ENCODE assay signal across 13 mouse cellular contexts in the genomic region with DNA sequence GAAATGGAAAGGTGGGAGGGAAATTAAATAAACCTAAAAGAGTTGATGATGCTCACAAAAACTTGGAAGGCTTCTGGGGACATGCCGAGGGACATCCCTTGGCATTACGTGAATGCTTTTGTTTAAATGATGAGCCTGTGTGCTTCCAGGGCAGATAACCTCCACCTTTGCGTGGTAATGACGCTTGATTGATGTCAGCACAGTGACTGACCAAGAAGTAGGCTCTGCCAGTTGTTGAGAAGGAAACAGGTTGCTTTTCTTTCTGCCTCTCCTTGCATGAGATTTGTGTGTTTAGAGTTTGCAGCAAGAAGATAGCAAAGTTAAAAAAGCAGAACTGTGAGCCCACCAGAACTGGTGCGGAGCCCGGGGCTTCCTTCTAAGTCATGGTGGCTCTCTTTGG. TPM values are rescaled to one million over a fixed set of nuclear protein-coding genes. Genes with fewer than 3 reads are reported as not detected.
DNase-seq lines count a peak whose midpoint lies in the region; ATAC-seq and TF ChIP-seq lines count a peak whose summit lies in the region.
"Had no signal": no experiment of that assay in that cellular context is flagged by ENCODE, and none has a peak within 500 bp of the region (broad histone marks: within the 10 kb centered on the region; RNA-seq: fewer than 3 reads in every experiment).

No protein-coding gene starts in this region.

- no peaks in the 10 kb centered on the region for H3K9me3 ChIP-seq in heart, embryonic 10.5 days
- no peaks in the 10 kb centered on the region for H3K9me3 ChIP-seq in intestine, embryonic 15.5 days
- no peaks in the 10 kb centered on the region for H3K9me3 ChIP-seq in stomach, embryonic 14.5 days (ENCODE audit: control insufficient read depth, low read depth, low read length)
- H3K9me3 ChIP-seq: forebrain, embryonic 10.5 days; limb, embryonic 12.5 days; midbrain, embryonic 12.5 days had no signal

- peak overlapping the region; percentile 73; the same call in 1 of the 2 replicates for H3K27ac ChIP-seq in heart, embryonic 10.5 days
- H3K27ac ChIP-seq in liver, adult 2 months (replicated peaks; ENCODE audit: insufficient read depth, low read depth, low read length) = peak overlapping the region; percentile 49
- H3K27ac ChIP-seq in intestine, embryonic 15.5 days = no peak overlapping the region
- H3K27ac ChIP-seq in stomach, embryonic 14.5 days (ENCODE audit: low read length) = no peak overlapping the region
- H3K27ac ChIP-seq: forebrain, embryonic 10.5 days; limb, embryonic 12.5 days; midbrain, embryonic 12.5 days had no signal

- 0 out of 2 replicates have a peak, but pooled peaks cover 2% of the 10 kb centered on the region for H3K36me3 ChIP-seq in heart, embryonic 10.5 days
- no peaks in the 10 kb centered on the region for H3K36me3 ChIP-seq in liver, adult 2 months (ENCODE audit: control insufficient read depth, insufficient read depth, low read length)
- H3K36me3 ChIP-seq in intestine, embryonic 15.5 days = no peaks in the 10 kb centered on the region
- no peaks in the 10 kb centered on the region for H3K36me3 ChIP-seq in stomach, embryonic 14.5 days (ENCODE audit: control insufficient read depth, insufficient read depth, low read length)
- H3K36me3 ChIP-seq: forebrain, embryonic 10.5 days; limb, embryonic 12.5 days; midbrain, embryonic 12.5 days had no signal

- intact Hi-C loops in heart, postnatal 25 days (cut with DNase I) = no loop called here

- no peak for TF ChIP-seq POLR2A in liver, adult 2 months (IDR thresholded peaks at IDR 0.05; ENCODE audit: extremely low read depth, insufficient read depth, low read length)

- H3K9ac ChIP-seq in liver, adult 2 months (ENCODE audit: low read depth, low read length) = peak overlapping the region; percentile 50; the same call in 1 of the 2 replicates
- no peak overlapping the region for H3K9ac ChIP-seq in intestine, embryonic 15.5 days
- no peak overlapping the region for H3K9ac ChIP-seq in stomach, embryonic 14.5 days (replicated peaks; ENCODE audit: low read depth, low read length)
- H3K9ac ChIP-seq: limb, embryonic 12.5 days; midbrain, embryonic 12.5 days had no signal

- TF ChIP-seq CTCF in liver, adult 2 months (IDR thresholded peaks at IDR 0.05; ENCODE audit: low read depth, low read length) = no peak

- 50% methylated on average over 6 of the region's 6 CpGs for WGBS in heart, embryonic 10.5 days
- WGBS in liver, adult 2 months = 67% methylated on average over 6 of the region's 6 CpGs
- 61% methylated on average over 6 of the region's 6 CpGs for WGBS in intestine, embryonic 15.5 days
- WGBS in stomach, embryonic 14.5 days = 47% methylated on average over 6 of the region's 6 CpGs

- H3K79me2 ChIP-seq in liver, adult 2 months (ENCODE audit: control insufficient read depth, insufficient read depth, low read length) = no peaks in the 10 kb centered on the region

- H3K4me1 ChIP-seq in heart, embryonic 10.5 days = peaks cover 27% of the 10 kb centered on the region
- peaks cover 2% of the 10 kb centered on the region for H3K4me1 ChIP-seq in liver, adult 2 months (ENCODE audit: control insufficient read depth, insufficient read depth, low read length)
- no peaks in the 10 kb centered on the region for H3K4me1 ChIP-seq in intestine, embryonic 15.5 days (replicated peaks)
- peaks cover 4% of the 10 kb centered on the region; the same call in 1 of the 2 replicates for H3K4me1 ChIP-seq in stomach, embryonic 14.5 days (ENCODE audit: control insufficient read depth, insufficient read depth, low read length)

- H3K4me3 ChIP-seq in heart, embryonic 10.5 days = peak overlapping the region; percentile 41; the same call in 1 of the 2 replicates
- peak overlapping the region; percentile 38 for H3K4me3 ChIP-seq in liver, adult 2 months (ENCODE audit: insufficient read depth, low read depth, low read length)
- H3K4me3 ChIP-seq in intestine, embryonic 15.5 days (replicated peaks) = peak overlapping the region; percentile 11; the same call in 1 of the 2 replicates
- H3K4me3 ChIP-seq in stomach, embryonic 14.5 days (ENCODE audit: low read depth, low read length) = peak overlapping the region; percentile 3; the same call in 1 of the 2 replicates
- H3K4me3 ChIP-seq: forebrain, embryonic 10.5 days; limb, embryonic 12.5 days; midbrain, embryonic 12.5 days had no signal

- no peak for DNase-seq in heart, embryonic 10.5 days (ENCODE audit: low spot score)
- no peak for DNase-seq in heart, postnatal 25 days (ENCODE audit: low spot score)
- DNase-seq in liver, adult 2 months (ENCODE audit: extremely low read depth, low read depth, low spot score) = no peak
- no peak for DNase-seq in liver
- DNase-seq in layer of hippocampus, adult 8-10 months (ENCODE audit: low spot score in 2 of 2) = no peak

- ATAC-seq in intestine, embryonic 15.5 days = no peak
- no peak for ATAC-seq in stomach, embryonic 14.5 days (ENCODE audit: insufficient number of reproducible peaks, insufficient read depth, low FRiP score, low read depth)
- ATAC-seq in megakaryocyte-erythroid progenitor cell, adult 5-6 weeks (replicated peaks; ENCODE audit: low FRiP score, low TSS enrichment, poor library complexity, severe bottlenecking) = no peak
- ATAC-seq: Patski had no signal

- no peaks in the 10 kb centered on the region for H3K27me3 ChIP-seq in heart, embryonic 10.5 days (ENCODE audit: insufficient read depth, poor library complexity, severe bottlenecking)
- H3K27me3 ChIP-seq in liver, adult 2 months (ENCODE audit: control insufficient read depth, insufficient read depth, low read length) = no peaks in the 10 kb centered on the region
- no peaks in the 10 kb centered on the region for H3K27me3 ChIP-seq in intestine, embryonic 15.5 days (replicated peaks)
- no peaks in the 10 kb centered on the region for H3K27me3 ChIP-seq in stomach, embryonic 14.5 days (ENCODE audit: control insufficient read depth, insufficient read depth, low read length)
- H3K27me3 ChIP-seq: limb, embryonic 12.5 days; midbrain, embryonic 12.5 days; Patski had no signal

- no peak overlapping the region for H3K4me2 ChIP-seq in intestine, embryonic 15.5 days (replicated peaks)
- no peak overlapping the region for H3K4me2 ChIP-seq in stomach, embryonic 14.5 days (replicated peaks; ENCODE audit: low read depth, low read length)
- H3K4me2 ChIP-seq: limb, embryonic 12.5 days; midbrain, embryonic 12.5 days had no signal

RNA-seq across cellular contexts. Expression of a gene that starts 1.1 kb away (rescaled TPM):
- 15.4 and 18.5 TPM in 2 replicates for polyA plus RNA-seq in heart, embryonic 10.5 days (2016; fragmentation: Nextera tagmentation; extraction: Ambion mirVana)
- total RNA-seq in heart, postnatal 25 days (2021) = 10 to 100 TPM; 25.2 to 29.7 TPM
- total RNA-seq in liver, adult 2 months (2014; rRNA removed) = 7.9 and 11.9 TPM in 2 replicates
- polyA plus RNA-seq in liver, adult 2 months (2012; rRNA removed) = 1.5 and 1.7 TPM in 2 replicates
- polyA plus RNA-seq in intestine, embryonic 15.5 days (2015; fragmentation: Nextera tagmentation; extraction: Ambion mirVana) = 12.9 and 13.3 TPM in 2 replicates
- 16.5 and 17.9 TPM in 2 replicates for polyA plus RNA-seq in stomach, embryonic 14.5 days (2014; fragmentation: Nextera tagmentation; extraction: Ambion mirVana)
- total RNA-seq in megakaryocyte-erythroid progenitor cell, adult 5-6 weeks (2014; fragmentation: Nextera tagmentation) = not detected in 2 replicates
- total RNA-seq in megakaryocyte-erythroid progenitor cell, adult 5-6 weeks (2017) = not detected in 2 replicates
- total RNA-seq in layer of hippocampus, adult 8-10 months (2022) = 10 to 100 TPM; 13.7 to 31.8 (median 24.5) TPM
- total RNA-seq: common myeloid progenitor, adult 5-6 weeks had no signal

Comparison
In these comparisons a context has a peak if more than half of its experiments do, and no peak if none do; other contexts are left out.
1. H3K27ac ChIP-seq: peak in heart, embryonic 10.5 days (single experiment) and liver, adult 2 months (single experiment); none in intestine, embryonic 15.5 days (single experiment) and stomach, embryonic 14.5 days (single experiment).
2. Peak in every context shown above with its lines, with median percentiles within 50 percentile points of each other: H3K4me3 ChIP-seq.